Mouse (Mus musculus) hindbrain, postnatal 0 days (tissue): ENCODE results near the gene Rnf185. TPM values are rescaled to one million over a fixed set of nuclear protein-coding genes. Genes with fewer than 3 reads are reported as not detected.

Source experiments
- ATAC-seq: fragments of 200-750 bp; cut with Nextera tagmentation; 2 replicates; pipeline ENCODE4 v1.8.0; 2017; ENCODE audit warnings: mild to moderate bottlenecking, moderate TSS enrichment, moderate library complexity
- DNase-seq: peaks from one replicate; pipeline ENCODE4 v3.0.0-alpha.2; 2015; ENCODE audit warnings: low spot score
- H3K27ac ChIP-seq: fragments of 300-500 bp; sonication (generic); 2 replicates; pipeline ENCODE4 v1.5.1; 2014; ENCODE audit warnings: mild to moderate bottlenecking
- H3K27me3 ChIP-seq: fragments of 300-500 bp; sonication (generic); 2 replicates; pipeline ENCODE4 v1.6.1; 2014; ENCODE audit warnings: low read length, mixed read lengths; ENCODE audit not compliant: insufficient read depth
- H3K36me3 ChIP-seq: fragments of 300-500 bp; sonication (generic); 2 replicates; pipeline ENCODE4 v1.6.1; 2014; ENCODE audit warnings: low read length, mixed read lengths; ENCODE audit not compliant: insufficient read depth
- H3K4me1 ChIP-seq: fragments of 300-500 bp; sonication (generic); 2 replicates; pipeline ENCODE4 v1.6.1; 2014; ENCODE audit warnings: antibody characterized with exemption, low read length, mixed read lengths; ENCODE audit not compliant: insufficient read depth
- H3K4me2 ChIP-seq: fragments of 300-500 bp; sonication (generic); 2 replicates; pipeline ENCODE4 v1.6.1; 2014; ENCODE audit warnings: low read depth, mild to moderate bottlenecking, low read length, moderate library complexity, mixed read lengths
- H3K4me3 ChIP-seq: fragments of 300-500 bp; sonication (generic); 2 replicates; pipeline ENCODE4 v1.5.1; 2014; ENCODE audit warnings: low read length
- H3K9ac ChIP-seq: fragments of 300-500 bp; sonication (generic); replicated peaks from 2 replicates; pipeline ENCODE4 v1.6.1; 2014; ENCODE audit warnings: mild to moderate bottlenecking, low read length, moderate library complexity, mixed read lengths
- H3K9me3 ChIP-seq: fragments of 300-500 bp; sonication (generic); 2 replicates; pipeline ENCODE4 v1.6.1; 2016; ENCODE audit warnings: low read length, mixed read lengths
- CTCF ChIP-seq: IDR thresholded peaks from 2 replicates; pipeline ENCODE4 v1.5.1; 2016; ENCODE audit warnings: antibody characterized with exemption, control low read depth, low read depth
- WGBS: fragments of 180-500 bp; shearing (Covaris S2); extraction: QIAGEN DNeasy Blood & Tissue Kit; methylation state at CpG from one replicate; pipeline ENCODE4 v1.1.7; 2014; 5-methylcytosine and 5-hydroxymethylcytosine counted together
- polyA plus RNA-seq: library from polyadenylated mRNA; unstranded; fragments of >200 nt; fragmentation: Nextera tagmentation; extraction: Ambion mirVana; gene quantifications from 2 replicates; pipeline ENCODE4 v1.2.1, GENCODE M21; 2015
- total RNA-seq: library from RNA; depleted of rRNA; stranded (reverse); fragments of >200 nt; gene quantifications from 2 replicates; pipeline ENCODE4 v1.2.3, GENCODE M21; 2014

Rnf185 gene
- total and polyA plus RNA-seq, 2 experiments from 2014 or later, result 36.1 to 36.6 TPM

DNA sequence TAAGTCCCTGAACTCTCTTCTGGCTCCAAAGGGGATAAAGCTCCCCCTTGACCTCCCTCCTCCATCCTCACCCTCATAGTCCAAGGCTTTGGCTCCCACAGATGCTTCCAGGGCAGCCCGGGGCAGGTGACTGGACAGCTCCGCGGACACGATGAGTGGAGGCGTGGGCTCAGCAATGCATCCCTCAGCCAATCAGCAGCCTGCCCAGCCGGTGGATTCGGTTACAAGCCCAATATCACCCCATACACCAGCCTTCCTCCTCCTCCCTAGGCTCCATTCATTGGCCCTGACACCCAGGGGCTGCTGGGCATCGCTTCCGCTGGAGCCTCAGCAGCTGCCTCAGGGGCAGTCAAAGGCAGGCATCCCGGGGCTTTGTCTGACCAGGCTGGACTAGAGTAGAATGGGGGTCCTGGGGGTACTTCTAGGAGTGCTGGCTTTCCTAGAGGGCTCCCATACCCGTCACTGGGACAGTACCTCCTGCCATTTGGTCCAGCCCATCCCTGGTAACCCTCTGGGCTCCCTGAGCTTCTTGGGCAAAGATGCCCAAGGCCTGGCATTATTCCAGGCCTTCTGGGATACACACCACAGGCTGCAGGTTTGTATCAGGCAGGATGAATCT, 35.9 kb upstream of the Rnf185 start, which contains the start of gene Pla2g3:
TSS of gene Pla2g3 (plus strand) at position 333 of the 619 bp plus-strand sequence.
- Histone ChIP-seq H3K4me3 (no peak within 1 kb of the TSS), H3K27ac (no peak within 1 kb of the TSS; the same call in 1 of the 2 replicates), H3K9ac (no peak within 1 kb of the TSS), H3K4me1 (no peaks in the 10 kb centered on the region; the same call in 1 of the 2 replicates), H3K36me3 (no peaks in the 10 kb centered on the region), H3K9me3 (no peaks in the 10 kb centered on the region), H3K27me3 (no peaks in the 10 kb centered on the region), H3K4me2 (0 out of 2 replicates have a peak within 1 kb of the TSS, but pooled peaks have one; percentile 18)
- no peak for TF ChIP-seq CTCF
- WGBS, result 28% methylated on average over 11 of the region's 11 CpGs
- DNase-seq, result peak; percentile 42
- ATAC-seq, result peak; percentile 36; the same call in 1 of the 2 replicates

DNA sequence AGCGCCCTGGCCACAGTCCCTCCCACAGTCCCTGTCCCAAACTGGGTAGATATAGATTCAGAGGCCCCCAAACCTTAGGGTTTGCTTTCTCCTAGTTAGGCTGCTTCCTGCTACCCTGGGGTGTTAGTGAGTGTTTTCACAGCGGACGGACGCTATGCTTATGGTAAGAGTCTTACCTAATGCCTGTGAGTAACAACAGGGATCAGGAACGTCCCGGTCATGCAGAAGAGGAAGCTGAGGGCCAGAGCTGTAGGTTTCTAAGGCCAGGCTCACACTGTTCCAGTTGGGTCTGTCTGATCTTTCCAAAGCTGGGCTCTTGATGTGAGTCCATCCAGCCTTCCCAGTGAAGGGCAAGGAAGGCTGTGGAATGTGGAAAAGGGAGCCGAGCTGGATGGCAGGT, 34.2 kb upstream of the Rnf185 start:
- ATAC-seq (no peak), DNase-seq (no peak)
- no peaks in the 10 kb centered on the region for H3K27me3 ChIP-seq
- no peak overlapping the region for H3K9ac ChIP-seq
- no peak overlapping the region for H3K4me2 ChIP-seq
- H3K27ac ChIP-seq, result no peak overlapping the region
- 73% methylated on average over 7 of the region's 7 CpGs for WGBS
- no peaks in the 10 kb centered on the region for H3K36me3 ChIP-seq
- no peak overlapping the region for H3K4me3 ChIP-seq
- no peak for TF ChIP-seq CTCF
- no peaks in the 10 kb centered on the region for H3K4me1 ChIP-seq
- no peaks in the 10 kb centered on the region for H3K9me3 ChIP-seq

DNA sequence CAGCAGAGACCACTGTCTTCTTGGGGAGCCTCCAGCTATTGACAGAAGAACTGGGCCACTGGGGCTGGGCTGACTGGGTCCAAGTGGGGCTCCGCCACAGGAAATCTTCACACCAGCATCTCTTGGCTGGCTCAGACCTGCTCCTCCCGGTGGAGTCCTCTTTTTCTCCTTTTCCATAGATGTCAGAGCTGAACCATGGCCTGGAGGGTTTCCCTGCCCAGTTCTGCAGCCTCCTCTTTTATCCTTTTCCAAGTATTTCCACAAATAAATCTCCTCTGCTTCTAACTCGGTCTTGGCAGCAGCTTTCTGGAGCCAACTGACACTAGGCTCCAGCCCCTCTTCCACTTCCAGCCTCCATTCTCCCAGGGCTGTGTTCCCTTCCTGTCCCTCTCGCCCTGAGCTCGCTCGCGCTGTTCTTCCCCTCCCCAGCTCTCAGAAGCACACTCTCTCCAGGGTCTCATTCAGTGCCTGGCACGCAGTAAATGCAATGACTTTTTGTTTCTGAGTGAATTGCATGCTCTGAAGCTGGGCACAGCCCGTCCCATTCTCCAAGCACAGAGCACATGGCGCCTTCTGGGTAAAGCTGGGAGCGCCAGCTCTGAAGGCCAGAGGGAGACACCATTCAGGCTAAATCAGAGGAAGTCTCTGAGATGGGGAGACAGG, 31.9 kb upstream of the Rnf185 start:
- H3K9ac ChIP-seq, result no peak overlapping the region
- no peak for TF ChIP-seq CTCF
- no peak overlapping the region for H3K4me3 ChIP-seq
- 38% methylated on average over 11 of the region's 11 CpGs for WGBS
- H3K4me1 ChIP-seq, result no peaks in the 10 kb centered on the region
- ATAC-seq, result peak; percentile 91
- DNase-seq, result peak; percentile 79
- peak overlapping the region; percentile 72 for H3K27ac ChIP-seq
- no peaks in the 10 kb centered on the region for H3K9me3 ChIP-seq
- no peaks in the 10 kb centered on the region for H3K36me3 ChIP-seq
- H3K27me3 ChIP-seq, result no peaks in the 10 kb centered on the region
- no peak overlapping the region for H3K4me2 ChIP-seq

DNA sequence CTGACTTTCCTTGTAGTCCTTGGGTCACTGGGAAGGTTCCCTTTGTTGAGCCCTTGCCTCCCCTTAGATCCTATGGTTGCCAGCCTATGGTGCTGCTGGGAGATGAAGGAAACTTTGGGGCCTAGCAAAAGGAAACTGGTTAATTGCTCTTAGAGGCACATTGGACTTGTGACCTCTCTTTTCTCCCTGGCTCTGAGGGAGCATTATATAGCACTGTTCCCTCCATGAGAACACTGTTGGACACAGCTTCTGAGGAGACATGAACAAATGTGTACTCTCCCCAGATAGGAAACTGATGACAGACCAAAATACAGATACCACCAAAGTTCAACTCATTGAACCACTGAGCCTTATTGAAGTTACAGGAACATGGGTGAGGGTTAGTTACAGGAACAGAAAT, 23.3 kb upstream of the Rnf185 start:
- Histone ChIP-seq H3K4me1 (no peaks in the 10 kb centered on the region), H3K27me3 (no peaks in the 10 kb centered on the region), H3K27ac (no peak overlapping the region), H3K4me2 (no peak overlapping the region), H3K36me3 (no peaks in the 10 kb centered on the region), H3K4me3 (no peak overlapping the region), H3K9ac (no peak overlapping the region), H3K9me3 (no peaks in the 10 kb centered on the region)
- DNase-seq (no peak), ATAC-seq (no peak)
- TF ChIP-seq CTCF, result no peak

DNA sequence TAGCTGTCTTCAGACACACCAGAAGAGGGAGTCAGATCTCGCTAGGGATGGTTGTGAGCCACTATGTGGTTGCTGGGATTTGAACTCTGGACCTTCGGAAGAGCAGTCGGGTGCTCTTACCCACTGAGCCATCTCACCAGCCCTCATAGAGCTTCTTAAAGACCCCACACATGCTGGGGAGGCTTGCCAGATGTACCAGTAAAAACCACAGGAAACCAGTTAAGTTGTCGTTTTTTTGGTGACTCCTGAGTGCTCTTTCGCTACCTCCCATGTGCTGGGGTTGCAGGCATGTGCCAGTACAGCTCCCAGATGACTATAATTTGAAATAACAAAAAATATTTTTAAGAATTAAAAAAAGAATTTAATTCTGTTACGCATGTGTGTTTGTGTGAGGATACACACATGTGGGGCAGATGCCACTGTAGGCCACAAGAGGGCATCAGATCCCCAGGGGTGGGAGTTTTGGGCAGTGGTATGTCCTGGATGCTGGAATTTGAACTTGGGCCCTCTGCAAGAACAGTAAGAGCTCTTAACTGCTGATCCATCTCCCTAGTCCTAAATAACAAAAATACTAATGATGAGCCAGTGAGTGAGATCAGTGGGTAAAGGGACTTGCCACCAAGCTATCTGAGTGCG, 22.4 kb upstream of the Rnf185 start:
- peak; percentile 56 for TF ChIP-seq CTCF
- no peak for DNase-seq
- no peak for ATAC-seq
- Histone ChIP-seq H3K27ac (no peak overlapping the region), H3K9me3 (no peaks in the 10 kb centered on the region), H3K4me2 (no peak overlapping the region), H3K4me1 (no peaks in the 10 kb centered on the region), H3K27me3 (no peaks in the 10 kb centered on the region), H3K4me3 (no peak overlapping the region), H3K9ac (no peak overlapping the region), H3K36me3 (no peaks in the 10 kb centered on the region)
- 90% methylated on average over 7 of the region's 7 CpGs for WGBS

DNA sequence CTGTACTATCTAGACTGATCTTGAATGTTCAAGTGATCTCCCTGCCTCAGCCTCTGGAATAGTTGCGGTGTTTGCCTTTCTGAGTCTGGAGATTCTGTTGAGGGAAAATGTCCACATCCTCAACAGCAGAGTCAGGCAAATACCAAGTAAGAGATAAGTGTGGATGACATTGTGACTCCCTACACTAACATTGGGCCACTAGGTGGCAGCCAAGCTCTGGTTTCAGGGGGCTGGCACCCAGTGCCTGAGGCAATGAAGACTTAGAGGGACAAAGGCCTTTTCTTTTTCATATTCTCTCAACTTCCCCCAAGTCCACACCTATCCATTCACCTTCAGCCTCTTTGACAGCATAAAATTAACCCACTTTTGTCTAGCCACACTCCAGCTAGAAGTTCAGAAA, 20.3 kb upstream of the Rnf185 start:
- Histone ChIP-seq H3K4me3 (no peak overlapping the region), H3K9me3 (no peaks in the 10 kb centered on the region), H3K27ac (no peak overlapping the region), H3K36me3 (no peaks in the 10 kb centered on the region), H3K4me1 (no peaks in the 10 kb centered on the region), H3K9ac (no peak overlapping the region), H3K4me2 (no peak overlapping the region), H3K27me3 (no peaks in the 10 kb centered on the region)
- 20% methylated on average over 1 of the region's 1 CpGs for WGBS
- DNase-seq (peak; percentile 93), ATAC-seq (peak; percentile 81)
- TF ChIP-seq CTCF, result peak; percentile 94
